Mouse (Mus musculus) adrenal gland, adult 2 months (tissue): ENCODE data around the gene Shisal2b. TPM values are rescaled to one million over a fixed set of nuclear protein-coding genes. Genes with fewer than 3 reads are reported as not detected.
"Not testable (repeated sequence)": the region's sequence is repeated elsewhere in the genome, so short reads cannot be mapped to it uniquely, and the experiment has no call there.

Experiments used
- DNase-seq: peaks from one replicate; pipeline ENCODE4 v3.0.0; 2021
- long read RNA-seq: library from polyadenylated mRNA; stranded (forward); transcript quantifications from one replicate; pipeline ENCODE4 v2.0.0, GENCODE M21; 2021
- polyA plus RNA-seq: library from polyadenylated mRNA; depleted of rRNA; stranded (reverse); fragments of >200 nt; gene quantifications from 2 replicates; pipeline ENCODE4 v1.2.3, GENCODE M21; 2012; rRNA removed
- total RNA-seq, 2 experiments: library from RNA; stranded (reverse); gene quantifications; 2 replicates each; pipeline ENCODE4 v1.2.3; 2021

Gene Shisal2b
- total RNA-seq (not detected), polyA plus RNA-seq (0.12 TPM in 1 of 2 replicates, not detected in the other)
- long read RNA-seq, result 0 reads

- DNase-seq, result peak; percentile 54
Observed at GRCm38 (mm10) chr13:104863127-104863979, at the start of gene Shisal2b. Shisal2b (minus strand) TSS chr13:104863893.

GRCm38 (mm10) chr13:104911626-104912025 is 47.9 kb upstream of the Shisal2b start:
- DNase-seq, result not testable (repeated sequence)

DNA sequence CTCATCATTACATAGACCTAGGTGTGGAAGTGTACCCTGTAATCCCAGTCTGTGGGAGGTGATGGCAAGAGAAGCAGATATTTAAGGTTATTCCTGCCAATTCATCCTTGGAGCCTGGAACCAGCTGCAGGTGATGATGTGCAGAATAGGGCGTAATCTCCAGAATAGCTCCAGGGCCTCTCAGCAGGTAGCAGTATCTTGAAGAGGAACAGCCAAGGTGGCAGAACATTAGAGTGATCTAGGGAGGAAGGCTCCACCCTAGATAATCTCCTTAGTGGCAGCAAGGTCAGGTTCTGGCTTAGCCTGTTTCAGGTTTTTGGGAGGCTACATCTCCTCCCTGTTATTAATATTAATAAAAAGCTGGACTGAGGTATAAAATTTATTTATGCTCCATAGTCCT is 47.3 kb upstream of the Shisal2b start:
- DNase-seq, result not testable (repeated sequence)

DNA sequence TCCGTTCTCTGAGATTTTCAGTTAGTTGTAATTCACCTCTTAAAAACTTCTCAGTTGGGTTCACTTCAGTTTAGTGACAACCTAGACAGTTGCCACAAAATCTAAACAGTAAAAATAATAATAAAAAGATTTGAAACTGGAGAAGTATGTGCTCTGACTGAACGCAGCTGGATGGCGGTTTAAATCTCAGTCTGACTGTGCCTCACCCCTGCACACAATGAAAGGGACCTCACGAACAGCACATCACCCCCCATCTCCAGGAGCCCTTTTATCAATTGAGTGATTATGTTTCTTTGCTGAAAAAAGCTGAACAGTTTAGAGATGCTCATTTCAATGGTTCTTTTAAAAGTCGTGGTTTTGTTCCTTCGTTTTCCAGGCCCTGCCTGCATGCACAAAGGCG is 45.0 kb upstream of the Shisal2b start:
- no peak for DNase-seq

GRCm38 (mm10) chr13:104894771-104895170 is 31.1 kb upstream of the Shisal2b start:
- no peak for DNase-seq

DNA sequence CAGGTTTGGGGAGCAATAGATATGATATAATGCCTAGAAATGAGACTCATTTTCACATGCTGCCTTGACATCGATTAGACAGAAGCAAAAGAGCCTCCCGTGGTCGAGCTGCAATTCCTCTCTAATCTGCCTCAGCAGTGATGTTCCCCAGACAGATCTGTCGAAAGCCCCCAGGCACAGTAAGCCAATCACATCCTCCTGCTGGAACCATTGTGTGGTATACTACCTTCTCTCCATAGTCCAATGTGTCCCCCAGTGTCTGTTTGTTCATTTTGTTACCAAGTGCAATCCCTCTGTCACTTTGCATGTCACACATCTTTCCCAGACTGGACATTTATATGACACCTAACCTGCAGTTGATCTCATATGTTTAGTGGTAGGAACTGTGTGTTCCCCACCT is 28.6 kb upstream of the Shisal2b start:
- no peak for DNase-seq

DNA sequence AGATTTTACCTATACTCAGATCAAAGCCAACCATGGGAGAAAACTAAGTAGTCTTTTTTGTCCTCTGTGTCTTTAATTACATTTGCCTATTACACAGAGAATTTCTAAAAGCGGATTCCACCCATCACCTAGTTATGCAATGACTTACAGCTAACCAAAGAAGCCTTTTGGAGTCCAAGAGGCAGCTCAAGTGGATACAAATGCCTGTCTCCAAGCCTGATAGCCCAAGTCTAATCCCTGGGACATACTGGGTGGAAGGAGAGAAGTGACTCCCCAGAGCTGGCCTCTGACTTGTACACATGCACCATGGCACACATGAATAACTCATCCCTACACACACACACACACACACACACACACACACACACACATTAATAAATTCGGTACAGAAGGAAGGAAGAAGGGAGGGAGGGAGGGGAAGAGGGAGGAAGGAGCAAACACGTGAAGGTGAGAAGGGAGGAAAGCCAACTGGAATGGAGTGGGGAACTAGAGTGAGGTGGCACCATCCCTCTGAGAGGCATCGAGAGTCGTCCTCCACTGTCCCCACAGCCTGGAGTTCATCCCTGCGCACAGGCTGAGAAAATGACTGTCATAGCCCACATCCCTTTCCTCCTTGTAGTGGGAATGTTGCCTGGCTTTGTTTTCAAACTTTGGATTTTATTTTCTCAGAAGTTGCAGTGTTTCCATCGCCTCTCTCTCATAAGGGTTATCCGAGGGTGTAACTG is 22.8 kb upstream of the Shisal2b start:
- DNase-seq, result no peak

GRCm38 (mm10) chr13:104883566-104884249 is 20.0 kb upstream of the Shisal2b start:
- no peak for DNase-seq

- DNase-seq, result no peak
Observed at GRCm38 (mm10) chr13:104878508-104878907, 14.8 kb upstream of the Shisal2b start.

DNA sequence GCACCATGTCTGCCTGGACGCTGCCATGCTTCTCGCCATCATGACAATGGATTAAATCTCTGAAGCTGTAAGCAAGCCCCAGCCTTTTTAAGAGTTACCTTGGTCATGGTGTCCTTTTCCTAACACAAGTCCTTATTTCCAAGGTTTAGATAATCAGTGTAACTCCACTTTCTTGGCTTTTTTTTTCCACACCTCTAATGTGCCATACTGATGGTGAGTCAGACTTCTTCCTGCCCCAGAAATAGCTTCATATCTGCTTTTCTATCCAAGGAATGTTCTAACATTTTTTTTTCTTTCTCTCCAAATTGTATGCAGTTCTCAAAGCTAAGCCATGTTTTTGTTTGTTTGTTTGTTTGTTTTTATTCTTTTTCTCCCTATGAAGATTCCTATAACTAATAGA is 6.2 kb upstream of the Shisal2b start:
- no peak for DNase-seq

- DNase-seq, result no peak
Observed at GRCm38 (mm10) chr13:104866726-104867125, 3.0 kb upstream of the Shisal2b start.

GRCm38 (mm10) chr13:104853645-104854044 is 10.0 kb downstream of the Shisal2b start:
- DNase-seq, result no peak

DNA sequence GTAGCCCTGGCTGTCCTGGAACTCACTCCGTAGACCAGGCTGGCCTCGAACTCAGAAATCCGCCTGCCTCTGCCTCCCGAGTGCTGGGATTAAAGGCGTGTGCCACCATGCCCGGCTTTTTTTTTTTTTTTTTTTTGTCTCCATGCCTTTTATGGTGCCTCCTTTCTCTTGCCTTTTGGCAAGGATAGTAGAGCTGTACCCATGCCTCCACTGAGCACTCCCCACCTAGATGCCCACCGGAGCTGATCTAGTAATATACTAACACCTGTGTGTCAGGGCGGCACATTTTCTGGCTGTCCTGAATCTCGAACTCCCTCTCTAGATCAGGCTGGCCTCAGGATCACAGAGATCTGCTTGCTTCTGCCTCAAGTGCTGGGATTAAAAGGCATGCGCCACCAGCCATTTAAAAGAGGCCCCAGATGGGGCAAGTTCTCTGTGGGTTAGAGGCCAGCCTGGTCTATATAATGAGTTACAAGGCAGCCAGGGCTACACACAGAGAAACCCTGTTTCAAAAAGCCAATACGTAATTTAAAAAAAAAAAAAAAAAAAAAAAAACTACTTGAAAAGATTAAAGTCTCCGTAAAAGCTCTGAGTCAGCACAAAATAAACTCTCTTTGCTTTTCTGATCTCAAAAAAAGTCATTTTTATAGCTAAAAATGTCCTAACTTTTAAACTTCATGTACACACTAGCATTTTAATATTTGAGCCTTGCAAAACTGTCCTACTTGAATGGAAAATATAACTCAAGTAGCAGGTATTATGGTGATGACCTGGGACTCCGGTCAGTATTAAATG is 20.2 kb downstream of the Shisal2b start:
- DNase-seq, result no peak

DNA sequence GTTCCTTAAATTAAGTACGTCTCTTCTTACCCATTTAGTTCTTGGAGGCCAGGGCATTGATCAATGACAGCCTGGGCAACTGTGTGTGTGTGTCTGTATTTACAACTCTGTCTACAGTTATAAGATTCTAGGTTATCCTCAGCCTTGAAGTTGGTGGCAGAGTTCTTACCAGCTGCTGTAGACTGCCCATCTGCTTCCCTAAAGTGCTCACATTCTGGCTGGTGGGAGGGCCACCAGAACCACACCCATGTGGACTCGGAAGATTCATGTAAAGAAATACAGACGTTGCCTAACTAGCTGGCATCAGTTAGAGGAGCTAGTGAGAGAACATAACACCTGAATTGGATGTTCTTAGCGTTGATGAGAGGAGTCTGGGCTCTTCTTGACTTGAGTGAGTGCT is 21.8 kb downstream of the Shisal2b start:
- DNase-seq, result no peak

- no peak for DNase-seq
Observed at GRCm38 (mm10) chr13:104837628-104838027, 26.1 kb downstream of the Shisal2b start.

- DNase-seq, result no peak
Observed at GRCm38 (mm10) chr13:104832811-104833210, 30.9 kb downstream of the Shisal2b start.

GRCm38 (mm10) chr13:104825470-104825869 is 38.2 kb downstream of the Shisal2b start:
- no peak for DNase-seq

GRCm38 (mm10) chr13:104822411-104822838 is 41.3 kb downstream of the Shisal2b start:
- no peak for DNase-seq

GRCm38 (mm10) chr13:104821908-104822307 is 41.8 kb downstream of the Shisal2b start:
- no peak for DNase-seq

DNA sequence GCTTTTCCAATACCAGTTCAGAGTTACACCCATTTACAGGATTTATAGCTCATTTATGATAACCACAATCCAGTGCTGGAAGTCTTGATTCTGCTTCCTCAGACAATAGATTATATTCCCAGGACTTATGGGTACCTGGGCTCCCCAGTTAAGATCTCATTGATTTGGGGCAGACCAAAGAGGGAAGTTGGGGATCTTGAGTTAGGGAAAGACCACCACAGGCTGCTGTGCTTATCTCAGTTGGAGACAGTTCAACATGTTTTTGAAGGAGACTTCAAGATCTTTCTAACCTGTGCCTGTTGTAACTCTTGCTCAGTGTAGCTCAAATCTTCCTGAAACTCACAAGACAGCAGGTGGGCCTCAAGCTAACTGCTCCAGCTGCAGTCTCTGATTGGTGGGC is 42.5 kb downstream of the Shisal2b start:
- DNase-seq, result no peak

DNA sequence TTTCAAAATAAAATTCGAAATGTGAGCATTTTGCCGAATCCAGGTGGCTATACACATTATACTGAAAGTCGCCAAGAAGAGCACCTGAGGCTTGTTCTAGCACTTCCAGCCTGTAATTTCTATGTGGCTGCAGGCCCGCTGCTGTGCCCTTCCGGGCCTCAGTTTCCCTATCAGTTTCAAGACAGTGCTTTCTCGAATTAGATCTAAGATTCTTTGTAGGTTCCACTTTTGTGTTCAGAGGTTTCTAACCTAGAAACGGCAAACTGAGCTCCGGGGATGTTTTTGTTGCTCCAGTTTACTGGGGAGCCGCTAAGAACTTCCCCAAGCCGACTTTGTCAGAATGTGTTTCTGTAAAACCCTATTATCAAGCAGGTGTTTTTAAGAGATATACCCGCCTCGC is 46.0 kb downstream of the Shisal2b start:
- DNase-seq, result peak; percentile 19
